19 mouse cellular contexts compared by ENCODE assay signal in genomic region chr5:100113403-100113802, GRCm38 (mm10). TPM values are rescaled to one million over a fixed set of nuclear protein-coding genes. Genes with fewer than 3 reads are reported as not detected.
DNase-seq lines count a peak whose midpoint lies in the region; ATAC-seq lines count a peak whose summit lies in the region.
"Had no signal": no experiment of that assay in that cellular context is flagged by ENCODE, and none has a peak within 500 bp of the region (broad histone marks: within the 10 kb centered on the region; RNA-seq: fewer than 3 reads in every experiment).

No protein-coding gene starts in this region.

- no peaks in the 10 kb centered on the region for H3K36me3 ChIP-seq in forebrain, embryonic 16.5 days (ENCODE audit: control insufficient read depth, insufficient read depth)
- H3K36me3 ChIP-seq: heart, embryonic 13.5 days; limb, embryonic 15.5 days; midbrain, embryonic 15.5 days had no signal

- peaks cover 29% of the 10 kb centered on the region for H3K4me1 ChIP-seq in forebrain, embryonic 16.5 days (replicated peaks; ENCODE audit: control insufficient read depth, insufficient read depth, low read length)

- no peaks in the 10 kb centered on the region for H3K9me3 ChIP-seq in forebrain, embryonic 16.5 days (ENCODE audit: control insufficient read depth, low read length)
- H3K9me3 ChIP-seq: heart, embryonic 13.5 days; limb, embryonic 15.5 days; midbrain, embryonic 15.5 days had no signal

- no peak overlapping the region for H3K4me2 ChIP-seq in forebrain, embryonic 16.5 days (ENCODE audit: low read length)
- H3K4me2 ChIP-seq: heart, embryonic 13.5 days; limb, embryonic 15.5 days; midbrain, embryonic 15.5 days had no signal

- 29% methylated on average over 5 of the region's 5 CpGs for WGBS in forebrain, embryonic 16.5 days

- H3K4me3 ChIP-seq in forebrain, embryonic 16.5 days (replicated peaks; ENCODE audit: low read length), result no peak overlapping the region
- H3K4me3 ChIP-seq: heart, embryonic 13.5 days; limb, embryonic 15.5 days; midbrain, embryonic 15.5 days had no signal

- peak overlapping the region; percentile 79 for H3K27ac ChIP-seq in forebrain, embryonic 16.5 days (ENCODE audit: low read length)
- H3K27ac ChIP-seq: heart, embryonic 13.5 days; limb, embryonic 15.5 days had no signal

- ATAC-seq in forebrain, embryonic 16.5 days, result no peak
- ATAC-seq: lung, postnatal 0 days; midbrain, embryonic 15.5 days had no signal

- peak; percentile 70 for DNase-seq in heart, adult 11 months
- no peak for DNase-seq in heart, adult 9 months (ENCODE audit: low spot score in 2 of 2)
- peak; percentile 18 for DNase-seq in left cerebral cortex, postnatal 4 days
- DNase-seq in left cerebral cortex, adult 8-10 months (ENCODE audit: low spot score in 2 of 2), result no peak
- peak; percentile 36 for DNase-seq in brain, adult 2 months (ENCODE audit: low read depth, low spot score)
- DNase-seq in kidney, postnatal 36 days, result no peak
- DNase-seq in lung, postnatal 14 days, result no peak
- DNase-seq: adrenal gland, postnatal 14 days; cerebellum, adult 11-12 months; right cerebral cortex, adult 18-20 months; thymus, postnatal 36 days had no signal

- intact Hi-C loops in left cerebral cortex, postnatal 4 days (cut with DNase I), result no loop called here

- H3K27me3 ChIP-seq in forebrain, embryonic 16.5 days (replicated peaks; ENCODE audit: control insufficient read depth, insufficient read depth, low read length), result no peaks in the 10 kb centered on the region
- H3K27me3 ChIP-seq: CH12.LX; limb, embryonic 15.5 days; midbrain, embryonic 15.5 days had no signal

- H3K9ac ChIP-seq in forebrain, embryonic 16.5 days (replicated peaks; ENCODE audit: low read depth, low read length), result no peak overlapping the region
- H3K9ac ChIP-seq: heart, embryonic 13.5 days; limb, embryonic 15.5 days; midbrain, embryonic 15.5 days had no signal

RNA-seq across cellular contexts. Expression of gene Tmem150c, which starts 46.2 kb away (rescaled TPM):
- total RNA-seq in left cerebral cortex, postnatal 4 days (2021), result 100 to 1,000 TPM; 101 to 108 TPM
- 10 to 100 TPM; 37.1 to 49.5 (median 40.4) TPM for total RNA-seq in left cerebral cortex, adult 8-10 months (2022)
- polyA plus RNA-seq in forebrain, embryonic 16.5 days (2015; fragmentation: Nextera tagmentation; extraction: Ambion mirVana), result 31.9 and 33.2 TPM in 2 replicates
- total RNA-seq: CH12.LX; granulocyte monocyte progenitor cell, adult 5-6 weeks; megakaryocyte progenitor cell, adult 5-6 weeks had no signal

Comparison
In these comparisons a context has a peak if more than half of its experiments do, and no peak if none do; other contexts are left out.
1. DNase-seq: peak in heart, adult 11 months (single experiment), left cerebral cortex, postnatal 4 days (single experiment) and brain, adult 2 months (single experiment); none in heart, adult 9 months (0 of 2), left cerebral cortex, adult 8-10 months (0 of 2), kidney, postnatal 36 days (0 of 2) and lung, postnatal 14 days (single experiment).